Mouse (Mus musculus): ENCODE data around the gene Ubald2. TPM values are rescaled to one million over a fixed set of nuclear protein-coding genes. Genes with fewer than 3 reads are reported as not detected.

The Ubald2 gene
- total and polyA plus RNA-seq, 2 experiments from 2014 or later: 40.9 to 85.9 TPM

- Histone ChIP-seq H3K4me3 (ENCODE audit: low read depth, low read length) (peak within 1 kb of the TSS; percentile 88), H3K27me3 (ENCODE audit: insufficient read depth, low read length) (no peaks in the 10 kb centered on the region), H3K4me2 (ENCODE audit: low read depth, low read length, poor library complexity, severe bottlenecking) (peak within 1 kb of the TSS; percentile 87), H3K9ac (replicated peaks; ENCODE audit: low read length, poor library complexity, severe bottlenecking) (peak within 1 kb of the TSS; percentile 94), H3K4me1 (ENCODE audit: insufficient read depth, low read length) (0 out of 2 replicates have a peak, but pooled peaks cover 5% of the 10 kb centered on the region), H3K36me3 (ENCODE audit: insufficient read depth, low read length) (no peaks in the 10 kb centered on the region), H3K9me3 (ENCODE audit: low read length) (no peaks in the 10 kb centered on the region), H3K27ac (ENCODE audit: low read depth, low read length) (peak within 1 kb of the TSS; percentile 90)
- no peak for TF ChIP-seq CTCF (IDR thresholded peaks at IDR 0.05)
- DNase-seq (ENCODE audit: low spot score): peak; percentile 94
- WGBS: 3% methylated on average over 52 of the region's 82 CpGs
- ATAC-seq (ENCODE audit: low FRiP score): peak; percentile 95
Observed at GRCm38 (mm10) chr11:116412904-116413630, 20.8 kb upstream of the Ubald2 start, which contains the start of gene Rnf157. Gene Rnf157 (minus strand): TSS chr11:116413032.

- ATAC-seq (ENCODE audit: low FRiP score) (peak; percentile 42), DNase-seq (ENCODE audit: low spot score) (peak; percentile 27)
- 0 out of 2 replicates have a peak, but pooled peaks cover 5% of the 10 kb centered on the region for H3K4me1 ChIP-seq (ENCODE audit: insufficient read depth, low read length)
Observed at GRCm38 (mm10) chr11:116413631-116414022, 20.3 kb upstream of the Ubald2 start.

DNA sequence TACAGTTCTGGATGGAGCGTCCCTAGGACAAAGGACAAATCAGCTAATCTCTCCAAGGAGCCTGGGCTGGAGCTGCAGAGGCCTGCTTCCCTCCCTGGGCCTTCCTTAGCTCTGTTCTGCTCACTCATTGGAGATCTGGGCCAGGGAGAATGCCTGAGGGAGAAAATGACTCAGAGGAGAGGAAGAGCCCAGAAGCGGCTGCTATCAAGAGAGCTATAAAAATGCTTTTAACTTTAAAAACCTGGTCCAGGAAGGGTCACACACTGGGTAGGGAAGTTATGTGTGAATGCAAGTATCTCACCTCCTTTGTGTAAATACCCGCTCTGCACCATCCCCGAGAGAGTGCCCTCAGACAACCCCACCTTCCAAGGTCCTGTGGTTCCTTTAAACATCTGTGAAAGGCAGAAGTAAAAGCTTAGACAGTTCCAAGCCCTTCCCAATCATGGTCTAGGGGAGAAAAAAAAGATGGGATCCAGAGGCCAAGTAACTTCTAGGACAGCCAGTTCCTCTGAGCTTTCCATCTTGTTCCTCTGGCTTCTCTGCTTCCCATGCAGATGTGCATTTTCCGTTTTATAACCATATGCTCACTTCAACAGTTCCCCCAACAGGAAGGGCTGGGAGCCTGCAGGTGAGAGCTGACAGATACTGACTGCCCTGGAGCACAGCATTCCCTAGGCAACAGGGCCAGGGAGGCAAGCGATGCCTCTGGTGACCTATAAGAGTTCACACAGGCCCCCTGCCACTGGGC lies 17.5 kb upstream of the Ubald2 start:
- no peak overlapping the region for H3K4me3 ChIP-seq (ENCODE audit: low read depth, low read length)
- H3K27ac ChIP-seq (ENCODE audit: low read depth, low read length): no peak overlapping the region
- TF ChIP-seq CTCF (IDR thresholded peaks at IDR 0.05): no peak
- DNase-seq (ENCODE audit: low spot score) (no peak), ATAC-seq (ENCODE audit: low FRiP score) (no peak)
- H3K4me1 ChIP-seq (ENCODE audit: insufficient read depth, low read length): 0 out of 2 replicates have a peak, but pooled peaks cover 3% of the 10 kb centered on the region
- no peaks in the 10 kb centered on the region for H3K27me3 ChIP-seq (ENCODE audit: insufficient read depth, low read length)
- no peaks in the 10 kb centered on the region for H3K36me3 ChIP-seq (ENCODE audit: insufficient read depth, low read length)
- no peak overlapping the region for H3K9ac ChIP-seq (replicated peaks; ENCODE audit: low read length, poor library complexity, severe bottlenecking)
- 79% methylated on average over 6 of the region's 6 CpGs for WGBS
- H3K4me2 ChIP-seq (ENCODE audit: low read depth, low read length, poor library complexity, severe bottlenecking): no peak overlapping the region
- no peaks in the 10 kb centered on the region for H3K9me3 ChIP-seq (ENCODE audit: low read length)

More at GRCm38 (mm10) chr11:116413631-116414022, 20.3 kb upstream of the Ubald2 start:
- H3K4me2 ChIP-seq (ENCODE audit: low read depth, low read length, poor library complexity, severe bottlenecking): peak overlapping the region; percentile 87
- H3K9ac ChIP-seq (replicated peaks; ENCODE audit: low read length, poor library complexity, severe bottlenecking): peak overlapping the region; percentile 94
- no peaks in the 10 kb centered on the region for H3K36me3 ChIP-seq (ENCODE audit: insufficient read depth, low read length)
- H3K27ac ChIP-seq (ENCODE audit: low read depth, low read length): peak overlapping the region; percentile 90
- 40% methylated on average over 4 of the region's 4 CpGs for WGBS
- H3K9me3 ChIP-seq (ENCODE audit: low read length): no peaks in the 10 kb centered on the region
- no peaks in the 10 kb centered on the region for H3K27me3 ChIP-seq (ENCODE audit: insufficient read depth, low read length)
- peak overlapping the region; percentile 88 for H3K4me3 ChIP-seq (ENCODE audit: low read depth, low read length)
- no peak for TF ChIP-seq CTCF (IDR thresholded peaks at IDR 0.05)

DNA sequence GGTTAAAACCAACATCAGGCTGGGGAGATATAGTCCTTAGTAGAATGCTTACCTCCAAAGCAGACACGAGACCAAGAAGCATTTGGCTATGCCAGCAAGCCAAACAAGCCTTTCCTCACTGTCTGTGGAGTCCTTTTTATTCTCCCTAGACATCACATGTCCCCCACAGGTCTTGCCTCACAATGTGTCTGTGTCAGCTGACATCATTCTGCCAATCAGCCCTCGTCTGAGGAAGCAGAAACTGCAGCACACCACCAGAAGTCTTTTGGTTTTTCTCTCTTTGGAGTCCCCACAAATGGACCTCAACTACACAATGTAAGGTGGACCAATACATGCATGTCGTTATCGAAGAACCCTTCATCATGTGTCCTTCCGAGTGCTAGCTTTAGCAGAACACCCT lies 16.8 kb upstream of the Ubald2 start:
- Histone ChIP-seq H3K9me3 (ENCODE audit: low read length) (no peaks in the 10 kb centered on the region), H3K27ac (ENCODE audit: low read depth, low read length) (no peak overlapping the region), H3K4me1 (ENCODE audit: insufficient read depth, low read length) (0 out of 2 replicates have a peak, but pooled peaks cover 3% of the 10 kb centered on the region), H3K9ac (replicated peaks; ENCODE audit: low read length, poor library complexity, severe bottlenecking) (no peak overlapping the region), H3K27me3 (ENCODE audit: insufficient read depth, low read length) (no peaks in the 10 kb centered on the region), H3K4me2 (ENCODE audit: low read depth, low read length, poor library complexity, severe bottlenecking) (no peak overlapping the region), H3K4me3 (ENCODE audit: low read depth, low read length) (no peak overlapping the region), H3K36me3 (ENCODE audit: insufficient read depth, low read length) (no peaks in the 10 kb centered on the region)
- TF ChIP-seq CTCF (IDR thresholded peaks at IDR 0.05): no peak
- 89% methylated on average over 5 of the region's 5 CpGs for WGBS
- DNase-seq (ENCODE audit: low spot score) (no peak), ATAC-seq (ENCODE audit: low FRiP score) (no peak)

GRCm38 (mm10) chr11:116418194-116418840 lies 15.6 kb upstream of the Ubald2 start:
- ATAC-seq (ENCODE audit: low FRiP score) (no peak), DNase-seq (ENCODE audit: low spot score) (peak; percentile 10)
- Histone ChIP-seq H3K27me3 (ENCODE audit: insufficient read depth, low read length) (no peaks in the 10 kb centered on the region), H3K4me3 (ENCODE audit: low read depth, low read length) (no peak overlapping the region), H3K9me3 (ENCODE audit: low read length) (no peaks in the 10 kb centered on the region), H3K36me3 (ENCODE audit: insufficient read depth, low read length) (no peaks in the 10 kb centered on the region), H3K4me2 (ENCODE audit: low read depth, low read length, poor library complexity, severe bottlenecking) (no peak overlapping the region), H3K27ac (ENCODE audit: low read depth, low read length) (no peak overlapping the region), H3K4me1 (ENCODE audit: insufficient read depth, low read length) (0 out of 2 replicates have a peak, but pooled peaks cover 2% of the 10 kb centered on the region), H3K9ac (replicated peaks; ENCODE audit: low read length, poor library complexity, severe bottlenecking) (no peak overlapping the region)
- 24% methylated on average over 2 of the region's 2 CpGs for WGBS
- no peak for TF ChIP-seq CTCF (IDR thresholded peaks at IDR 0.05)
